Mouse (Mus musculus) ES-CJ7 (cell line): ENCODE measurements around the gene St8sia6.
"Not testable (repeated sequence)": the region's sequence is repeated elsewhere in the genome, so short reads cannot be mapped to it uniquely, and the experiment has no call there.

Experiments
- DNase-seq: peaks from one replicate; pipeline ENCODE4 v3.0.0; 2011; ENCODE audit warnings: low read depth, low spot score

Gene St8sia6

GRCm38 (mm10) chr2:13630136-13630832 lies 163.6 kb downstream of the St8sia6 start:
- no peak for DNase-seq

GRCm38 (mm10) chr2:13603636-13604035 lies 190.2 kb downstream of the St8sia6 start:
- DNase-seq = not testable (repeated sequence)

DNA sequence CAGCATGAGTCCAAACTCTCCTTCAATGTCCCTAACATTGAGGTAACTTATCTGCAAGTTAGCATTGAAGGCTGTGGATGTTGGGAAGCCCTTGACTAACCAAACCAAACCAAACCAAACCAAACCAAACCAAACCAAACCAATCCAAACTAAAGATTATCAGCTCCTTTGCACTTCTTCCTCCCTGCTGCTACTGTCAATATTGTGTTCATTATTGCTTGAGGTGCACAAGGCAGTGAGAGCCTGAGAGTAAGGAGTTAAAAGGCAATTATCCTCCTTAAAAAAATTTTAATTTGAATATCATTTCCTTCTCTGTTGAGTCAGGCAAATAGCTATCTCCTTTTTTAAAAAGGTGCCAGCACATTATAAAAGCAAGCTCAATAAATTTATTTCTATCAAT lies 190.8 kb downstream of the St8sia6 start:
- no peak for DNase-seq
